Mouse (Mus musculus) lung, adult 2 months (tissue): ENCODE data around the gene Pdlim1. TPM values are rescaled to one million over a fixed set of nuclear protein-coding genes. Genes with fewer than 3 reads are reported as not detected.

Source experiments
- DNase-seq: peaks from one replicate; pipeline ENCODE4 v3.0.0; 2022
- H3K4me1 ChIP-seq: fragments of 200-500 bp; 2 replicates; pipeline ENCODE4 v1.6.1; 2011; ENCODE audit warnings: low read length; ENCODE audit not compliant: control insufficient read depth, insufficient read depth
- H3K4me3 ChIP-seq: fragments of 200-500 bp; replicated peaks from 2 replicates; pipeline ENCODE3; 2011; ENCODE audit warnings: low read depth, mild to moderate bottlenecking, control low read depth, low read length; ENCODE audit errors: extremely low read depth
- CTCF ChIP-seq: fragments of 200-500 bp; IDR thresholded peaks from 2 replicates; pipeline ENCODE4 v1.5.1; 2011; ENCODE audit warnings: mild to moderate bottlenecking, low read length, control low read depth; ENCODE audit not compliant: insufficient read depth
- POLR2A ChIP-seq: fragments of 200-500 bp; IDR thresholded peaks from 2 replicates; pipeline ENCODE4 v1.6.1; 2011; ENCODE audit warnings: low read depth, mild to moderate bottlenecking, control low read depth, low read length, borderline replicate concordance; ENCODE audit errors: extremely low read depth
- WGBS: fragments of 180-500 bp; shearing (Covaris S2); methylation state at CpG from one replicate; pipeline ENCODE4 v1.1.7; 2018; 5-methylcytosine and 5-hydroxymethylcytosine counted together
- polyA plus RNA-seq: library from polyadenylated mRNA; depleted of rRNA; stranded (reverse); fragments of >200 nt; gene quantifications from 2 replicates; pipeline ENCODE4 v1.2.3, GENCODE M21; 2012

Gene Pdlim1
- polyA plus RNA-seq, 1 experiment = 148 TPM

GRCm38 (mm10) chr19:40253768-40254167 lies 17.9 kb downstream of the Pdlim1 start:
- no peak for DNase-seq
- WGBS = 29% methylated on average over 13 of the region's 13 CpGs
- TF ChIP-seq CTCF (no peak), POLR2A (no peak)

DNA sequence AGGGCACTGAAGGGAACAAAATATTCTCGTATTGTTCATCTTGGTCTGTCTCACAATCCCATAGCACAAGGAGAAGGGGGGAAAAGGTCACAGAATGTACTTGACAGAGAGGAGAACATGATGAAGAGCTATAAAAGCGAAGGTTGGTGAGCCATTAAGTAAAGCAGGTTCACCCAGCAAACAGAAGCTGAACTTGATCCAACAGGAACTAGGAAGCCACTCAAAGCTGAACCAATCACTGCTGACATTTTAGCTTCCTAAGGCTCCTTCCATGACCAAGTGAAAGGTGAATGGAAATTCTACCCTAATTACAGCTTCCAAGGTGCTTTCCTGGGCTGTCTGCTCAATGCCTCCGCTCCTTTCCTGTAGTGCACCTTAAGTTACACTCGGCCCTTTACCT lies 20.5 kb downstream of the Pdlim1 start:
- Histone ChIP-seq H3K4me3 (no peak overlapping the region), H3K4me1 (peaks cover 16% of the 10 kb centered on the region)
- TF ChIP-seq POLR2A = no peak
- no peak for TF ChIP-seq CTCF
- 78% methylated on average over 4 of the region's 4 CpGs for WGBS
- no peak for DNase-seq

More at GRCm38 (mm10) chr19:40253768-40254167, 17.9 kb downstream of the Pdlim1 start:
- Histone ChIP-seq H3K4me1 (peaks cover 29% of the 10 kb centered on the region), H3K4me3 (no peak overlapping the region)

GRCm38 (mm10) chr19:40249352-40249751 lies 22.3 kb downstream of the Pdlim1 start:
- TF ChIP-seq CTCF (no peak), POLR2A (no peak)
- Histone ChIP-seq H3K4me3 (no peak overlapping the region), H3K4me1 (peaks cover 14% of the 10 kb centered on the region)
- 42% methylated on average over 11 of the region's 11 CpGs for WGBS
- no peak for DNase-seq

GRCm38 (mm10) chr19:40248476-40248875 lies 23.2 kb downstream of the Pdlim1 start:
- Histone ChIP-seq H3K4me3 (no peak overlapping the region), H3K4me1 (peaks cover 10% of the 10 kb centered on the region)
- DNase-seq = no peak
- WGBS = 91% methylated on average over 5 of the region's 5 CpGs
- TF ChIP-seq CTCF (no peak), POLR2A (no peak)

GRCm38 (mm10) chr19:40247268-40247666 lies 24.4 kb downstream of the Pdlim1 start:
- no peak for DNase-seq
- no peak for TF ChIP-seq CTCF
- no peak for TF ChIP-seq POLR2A
- Histone ChIP-seq H3K4me3 (no peak overlapping the region), H3K4me1 (peaks cover 10% of the 10 kb centered on the region)
- 19% methylated on average over 5 of the region's 5 CpGs for WGBS

GRCm38 (mm10) chr19:40246646-40247267 lies 24.9 kb downstream of the Pdlim1 start:
- H3K4me3 ChIP-seq = no peak overlapping the region
- no peak for DNase-seq
- H3K4me1 ChIP-seq = peaks cover 10% of the 10 kb centered on the region
- TF ChIP-seq CTCF = no peak
- TF ChIP-seq POLR2A = no peak
- 75% methylated on average over 7 of the region's 7 CpGs for WGBS

DNA sequence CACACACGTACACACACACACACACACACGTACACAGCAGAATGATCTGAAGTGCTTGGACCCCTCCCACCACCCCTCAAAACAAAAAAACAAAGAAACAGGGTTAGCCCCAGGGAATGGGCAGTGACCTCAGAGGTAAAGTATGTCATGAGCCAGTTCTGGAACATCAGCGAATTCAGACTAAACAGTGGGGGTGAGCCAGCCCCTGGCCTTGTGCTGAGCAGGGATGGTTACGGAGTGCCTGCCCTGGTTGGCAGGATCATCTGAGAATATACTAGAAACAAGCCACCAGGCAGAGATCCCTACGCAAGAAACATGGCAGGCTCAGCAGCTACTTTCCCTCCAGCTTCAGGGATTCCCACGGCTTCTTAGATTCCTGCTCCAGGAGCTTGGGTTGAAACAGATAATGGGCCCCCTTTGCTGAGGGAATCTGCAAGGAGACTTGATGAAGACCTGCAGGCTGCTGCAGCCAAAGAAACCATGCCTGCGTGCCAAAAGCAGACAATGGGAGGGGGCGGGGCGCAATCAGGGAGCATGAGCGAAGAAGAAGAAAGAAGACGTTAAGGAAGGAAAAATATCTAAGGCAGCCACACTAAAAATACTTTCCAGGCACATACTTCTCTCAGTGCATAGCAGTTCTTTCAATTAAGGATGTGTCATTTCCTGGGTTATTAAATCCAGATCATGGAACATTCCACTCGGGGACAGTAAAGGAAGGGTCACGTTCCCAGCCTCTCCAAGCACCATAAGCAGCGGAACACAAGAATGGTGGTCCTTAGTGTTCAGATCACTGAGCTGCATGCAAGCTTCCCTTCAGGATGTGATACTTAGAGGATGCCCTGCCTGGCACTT lies 30.6 kb downstream of the Pdlim1 start:
- Histone ChIP-seq H3K4me3 (no peak overlapping the region), H3K4me1 (peaks cover 10% of the 10 kb centered on the region)
- 37% methylated on average over 14 of the region's 14 CpGs for WGBS
- no peak for DNase-seq
- TF ChIP-seq CTCF (no peak), POLR2A (no peak)

GRCm38 (mm10) chr19:40240360-40240759 lies 31.3 kb downstream of the Pdlim1 start:
- no peak overlapping the region for H3K4me3 ChIP-seq
- DNase-seq = no peak
- WGBS = 74% methylated on average over 6 of the region's 6 CpGs
- peaks cover 14% of the 10 kb centered on the region for H3K4me1 ChIP-seq
- TF ChIP-seq POLR2A (no peak), CTCF (no peak)

DNA sequence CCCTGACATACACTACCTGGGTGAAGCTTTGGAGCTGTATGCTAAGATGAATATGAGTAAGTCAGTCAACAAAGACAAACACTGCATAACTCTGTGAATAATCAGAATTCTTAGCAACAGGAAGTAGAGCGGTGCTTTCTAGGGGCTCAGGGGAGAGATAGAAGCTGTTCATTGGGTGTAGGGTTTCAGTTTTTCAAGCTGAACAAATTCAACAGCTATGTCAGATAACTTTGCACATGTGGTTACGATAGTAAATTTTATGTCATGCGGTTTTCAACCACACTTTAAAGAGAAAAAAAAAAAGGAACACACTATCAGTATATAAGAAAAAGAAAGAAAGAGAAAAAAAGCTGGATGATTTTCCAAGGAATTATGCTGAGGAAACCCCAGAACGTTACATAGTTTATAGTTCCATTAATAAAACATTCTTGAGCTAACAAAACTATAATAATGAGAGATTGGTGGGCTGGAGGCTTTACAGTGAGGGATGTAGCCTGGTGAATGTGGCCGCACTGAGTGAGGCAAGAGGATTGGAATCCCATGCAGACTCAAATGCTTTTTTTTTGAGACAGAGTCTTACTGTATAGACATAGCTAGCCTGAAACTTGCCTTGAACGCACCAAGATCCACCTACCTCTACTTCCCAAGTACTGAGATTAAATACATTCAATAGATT lies 33.3 kb downstream of the Pdlim1 start:
- peaks cover 14% of the 10 kb centered on the region for H3K4me1 ChIP-seq
- no peak overlapping the region for H3K4me3 ChIP-seq
- WGBS = 82% methylated on average over 6 of the region's 6 CpGs
- DNase-seq = no peak
- TF ChIP-seq CTCF (no peak), POLR2A (no peak)

- 92% methylated on average over 2 of the region's 2 CpGs for WGBS
- H3K4me3 ChIP-seq = no peak overlapping the region
- TF ChIP-seq CTCF (no peak), POLR2A (no peak)
- peaks cover 4% of the 10 kb centered on the region for H3K4me1 ChIP-seq
- DNase-seq = no peak
Observed at GRCm38 (mm10) chr19:40232560-40232959, 39.1 kb downstream of the Pdlim1 start.
